Mouse (Mus musculus): ENCODE results near the gene Gm6309. TPM values are rescaled to one million over a fixed set of nuclear protein-coding genes. Genes with fewer than 3 reads are reported as not detected.
"Not testable (repeated sequence)": the region's sequence is repeated elsewhere in the genome, so short reads cannot be mapped to it uniquely, and the experiment has no call there.

The Gm6309 gene
- polyA plus RNA-seq, 1 experiment from 2014 or later = not detected

- H3K36me3 ChIP-seq; H3K27ac ChIP-seq; H3K4me2 ChIP-seq; H3K9ac ChIP-seq; H3K4me3 ChIP-seq; H3K9me3 ChIP-seq; H3K4me1 ChIP-seq; H3K27me3 ChIP-seq; ATAC-seq (ENCODE audit: insufficient number of reproducible peaks, low FRiP score, low TSS enrichment, low read depth): not testable (repeated sequence)
- WGBS = 57% methylated on average over 4 of the region's 4 CpGs
Observed at GRCm38 (mm10) chr5:146172744-146173143, 2.2 kb upstream of the Gm6309 start.

- ATAC-seq (ENCODE audit: insufficient number of reproducible peaks, low FRiP score, low TSS enrichment, low read depth); H3K9ac ChIP-seq; H3K27me3 ChIP-seq; H3K4me1 ChIP-seq; H3K4me2 ChIP-seq; H3K4me3 ChIP-seq; H3K9me3 ChIP-seq; H3K27ac ChIP-seq; H3K36me3 ChIP-seq: not testable (repeated sequence)
- WGBS = 95% methylated on average over 3 of the region's 3 CpGs
Observed at GRCm38 (mm10) chr5:146160439-146160838, 10.1 kb downstream of the Gm6309 start, which contains the start of gene Gm5565. Gene Gm5565, minus strand, starts transcription at chr5:146160539.

- ATAC-seq (ENCODE audit: insufficient number of reproducible peaks, low FRiP score, low TSS enrichment, low read depth); H3K9ac ChIP-seq; H3K27ac ChIP-seq; H3K36me3 ChIP-seq; H3K4me3 ChIP-seq; H3K4me2 ChIP-seq; H3K4me1 ChIP-seq; H3K27me3 ChIP-seq; H3K9me3 ChIP-seq: not testable (repeated sequence)
- WGBS = 87% methylated on average over 4 of the region's 4 CpGs
Observed at GRCm38 (mm10) chr5:146158326-146158725, 12.2 kb downstream of the Gm6309 start.

- ATAC-seq (ENCODE audit: insufficient number of reproducible peaks, low FRiP score, low TSS enrichment, low read depth) = no peak
- no peaks in the 10 kb centered on the region for H3K27me3 ChIP-seq
- no peaks in the 10 kb centered on the region for H3K9me3 ChIP-seq
- no peak overlapping the region for H3K27ac ChIP-seq
- H3K36me3 ChIP-seq = no peaks in the 10 kb centered on the region
- no peaks in the 10 kb centered on the region for H3K4me1 ChIP-seq
- H3K4me2 ChIP-seq = no peak overlapping the region
- 74% methylated on average over 3 of the region's 3 CpGs for WGBS
- no peak overlapping the region for H3K4me3 ChIP-seq
- H3K9ac ChIP-seq = no peak overlapping the region
Observed at GRCm38 (mm10) chr5:146150454-146150853, 20.1 kb downstream of the Gm6309 start.

GRCm38 (mm10) chr5:146147903-146148302, 22.6 kb downstream of the Gm6309 start:
- no peak for ATAC-seq (ENCODE audit: insufficient number of reproducible peaks, low FRiP score, low TSS enrichment, low read depth)
- Histone ChIP-seq H3K27ac (no peak overlapping the region), H3K9ac (no peak overlapping the region), H3K4me3 (no peak overlapping the region), H3K9me3 (no peaks in the 10 kb centered on the region), H3K27me3 (no peaks in the 10 kb centered on the region), H3K4me1 (no peaks in the 10 kb centered on the region), H3K36me3 (no peaks in the 10 kb centered on the region), H3K4me2 (no peak overlapping the region)
- 33% methylated on average over 2 of the region's 2 CpGs for WGBS

Other genes starting within 250 kb of the Gm6309 start
- gene Cyp3a25, start 161.1 kb downstream of the Gm6309 start, polyA plus RNA-seq (2015; fragmentation: Nextera tagmentation; extraction: Ambion mirVana) = not detected in 2 replicates
- not detected in 2 replicates for gene Cyp3a59, start 91.5 kb downstream of the Gm6309 start, polyA plus RNA-seq (2015; fragmentation: Nextera tagmentation; extraction: Ambion mirVana)
- gene Gm5565, start 10.2 kb downstream of the Gm6309 start, polyA plus RNA-seq (2015; fragmentation: Nextera tagmentation; extraction: Ambion mirVana) = not detected in 2 replicates
- not detected in 2 replicates for gene 1700001J03Rik, start 14.6 kb upstream of the Gm6309 start, polyA plus RNA-seq (2015; fragmentation: Nextera tagmentation; extraction: Ambion mirVana)
- gene Rnf6, start 50.8 kb upstream of the Gm6309 start, polyA plus RNA-seq (2015; fragmentation: Nextera tagmentation; extraction: Ambion mirVana) = 49.2 and 54.0 TPM in 2 replicates
- gene Cdk8, start 60.5 kb upstream of the Gm6309 start, polyA plus RNA-seq (2015; fragmentation: Nextera tagmentation; extraction: Ambion mirVana) = 13.1 and 14.4 TPM in 2 replicates
- gene Wasf3, start 214.3 kb upstream of the Gm6309 start, polyA plus RNA-seq (2015; fragmentation: Nextera tagmentation; extraction: Ambion mirVana) = 1.6 and 2.6 TPM in 2 replicates